Mouse (Mus musculus) mouse trophoblast stem cell (cell line): ENCODE data around the gene Hoxb2.

Experiments used
- in situ Hi-C, 2 experiments: fragments of 300-500 bp; cut with MseI, MboI; formaldehyde crosslinking; loops; 2 replicates in 1 of 2; 3 replicates in 1 of 2; pipeline ENCODE4 v1.15.1; 2025

Hoxb2 gene

GRCm38 (mm10) chr11:96316696-96317607 is 33.4 kb upstream of the Hoxb2 start:
- in situ Hi-C loops = no loop called here

- in situ Hi-C loops = no loop called here
Measured at GRCm38 (mm10) chr11:96317608-96318367, 32.5 kb upstream of the Hoxb2 start, which contains the start of gene Hoxb4. Gene Hoxb4 (plus strand): TSS chr11:96318267.

GRCm38 (mm10) chr11:96318368-96319070 is 31.8 kb upstream of the Hoxb2 start:
- in situ Hi-C loops = no loop called here

- in situ Hi-C loops = no loop called here
Measured at GRCm38 (mm10) chr11:96319071-96319902, 31.0 kb upstream of the Hoxb2 start.

- in situ Hi-C loops = no loop called here
Measured at GRCm38 (mm10) chr11:96319910-96320309, 30.4 kb upstream of the Hoxb2 start.

GRCm38 (mm10) chr11:96320688-96321087 is 29.6 kb upstream of the Hoxb2 start:
- in situ Hi-C loops = no loop called here

- in situ Hi-C loops = no loop called here
Measured at GRCm38 (mm10) chr11:96321846-96322245, 28.5 kb upstream of the Hoxb2 start.

GRCm38 (mm10) chr11:96322738-96323137 is 27.6 kb upstream of the Hoxb2 start:
- in situ Hi-C loops = no loop called here

GRCm38 (mm10) chr11:96323154-96323553 is 27.2 kb upstream of the Hoxb2 start, which contains the start of gene Hoxb3:
Gene Hoxb3 (plus strand): TSS chr11:96323326.
- in situ Hi-C loops = no loop called here

- in situ Hi-C loops = no loop called here
Measured at GRCm38 (mm10) chr11:96324125-96324524, 26.2 kb upstream of the Hoxb2 start.

GRCm38 (mm10) chr11:96324965-96325364 is 25.4 kb upstream of the Hoxb2 start:
- in situ Hi-C loops = no loop called here

- in situ Hi-C loops = no loop called here
Measured at GRCm38 (mm10) chr11:96325747-96326212, 24.5 kb upstream of the Hoxb2 start.

- in situ Hi-C loops = no loop called here
Measured at GRCm38 (mm10) chr11:96326705-96327104, 23.6 kb upstream of the Hoxb2 start.

GRCm38 (mm10) chr11:96327122-96327521 is 23.2 kb upstream of the Hoxb2 start:
- in situ Hi-C loops = no loop called here

GRCm38 (mm10) chr11:96327750-96328149 is 22.6 kb upstream of the Hoxb2 start:
- in situ Hi-C loops = no loop called here

GRCm38 (mm10) chr11:96328605-96329004 is 21.7 kb upstream of the Hoxb2 start:
- in situ Hi-C loops = no loop called here

- in situ Hi-C loops = no loop called here
Measured at GRCm38 (mm10) chr11:96332105-96332504, 18.2 kb upstream of the Hoxb2 start.

- in situ Hi-C loops = no loop called here
Measured at GRCm38 (mm10) chr11:96332618-96333032, 17.7 kb upstream of the Hoxb2 start.

- in situ Hi-C loops = no loop called here
Measured at GRCm38 (mm10) chr11:96333241-96334001, 16.9 kb upstream of the Hoxb2 start.

GRCm38 (mm10) chr11:96334002-96334364 is 16.3 kb upstream of the Hoxb2 start:
- in situ Hi-C loops = no loop called here
